ENCODE assay signal across 24 mouse cellular contexts in the genomic region with DNA sequence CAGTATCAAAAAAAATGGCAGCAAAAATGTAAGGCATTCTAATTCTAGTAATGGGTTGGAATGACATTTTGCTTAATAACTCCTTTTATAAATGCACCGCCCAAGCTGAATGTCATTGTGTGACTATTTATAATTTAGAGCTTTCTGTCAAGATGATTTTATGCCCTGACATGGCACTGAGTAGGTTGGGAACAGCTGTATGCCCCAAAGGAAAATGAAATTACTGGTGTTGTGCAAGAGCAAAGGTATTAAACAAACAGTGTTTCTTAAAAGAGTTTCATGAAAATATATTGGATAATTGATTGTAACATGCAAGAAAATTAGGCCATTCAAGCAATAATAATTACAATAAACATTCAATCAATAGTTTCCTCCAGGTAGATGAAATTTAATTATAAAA.
DNase-seq lines count a peak whose midpoint lies in the region; ATAC-seq and TF ChIP-seq lines count a peak whose summit lies in the region.
"Had no signal": no experiment of that assay in that cellular context is flagged by ENCODE, and none has a peak within 500 bp of the region (broad histone marks: within the 10 kb centered on the region; RNA-seq: fewer than 3 reads in every experiment).

No protein-coding gene starts in this region.

- no peak overlapping the region for H3K4me2 ChIP-seq in midbrain, embryonic 12.5 days (replicated peaks)
- H3K4me2 ChIP-seq in midbrain, embryonic 11.5 days = no peak overlapping the region
- H3K4me2 ChIP-seq in myocyte (ENCODE audit: low read depth) = peak overlapping the region; percentile 13
- H3K4me2 ChIP-seq: embryonic facial prominence, embryonic 12.5 days; embryonic facial prominence, embryonic 15.5 days; forebrain, embryonic 12.5 days; forebrain, embryonic 15.5 days; hindbrain, embryonic 12.5 days; hindbrain, embryonic 15.5 days had no signal

- H3K9me3 ChIP-seq in midbrain, embryonic 12.5 days = no peaks in the 10 kb centered on the region
- H3K9me3 ChIP-seq in midbrain, embryonic 11.5 days (ENCODE audit: control insufficient read depth, low read length) = no peaks in the 10 kb centered on the region
- H3K9me3 ChIP-seq: embryonic facial prominence, embryonic 12.5 days; embryonic facial prominence, embryonic 15.5 days; forebrain, embryonic 12.5 days; forebrain, embryonic 15.5 days; heart, embryonic 10.5 days; hindbrain, embryonic 12.5 days; hindbrain, embryonic 15.5 days had no signal

- no peaks in the 10 kb centered on the region for H3K27me3 ChIP-seq in midbrain, embryonic 12.5 days
- H3K27me3 ChIP-seq in midbrain, embryonic 11.5 days (ENCODE audit: control insufficient read depth, insufficient read depth, low read length) = no peaks in the 10 kb centered on the region
- H3K27me3 ChIP-seq in myocyte (ENCODE audit: control insufficient read depth, insufficient read depth, insufficient read length) = no peaks in the 10 kb centered on the region
- H3K27me3 ChIP-seq: embryonic facial prominence, embryonic 12.5 days; embryonic facial prominence, embryonic 15.5 days; forebrain, embryonic 12.5 days; forebrain, embryonic 15.5 days; hindbrain, embryonic 12.5 days; hindbrain, embryonic 15.5 days had no signal

- H3K79me2 ChIP-seq in myocyte (ENCODE audit: control insufficient read depth, insufficient read depth) = no peaks in the 10 kb centered on the region

- H3K36me3 ChIP-seq in midbrain, embryonic 12.5 days = no peaks in the 10 kb centered on the region
- H3K36me3 ChIP-seq in midbrain, embryonic 11.5 days (ENCODE audit: control insufficient read depth, insufficient read depth, low read length) = no peaks in the 10 kb centered on the region
- no peaks in the 10 kb centered on the region for H3K36me3 ChIP-seq in myocyte (ENCODE audit: control insufficient read depth, insufficient read depth)
- H3K36me3 ChIP-seq: embryonic facial prominence, embryonic 12.5 days; embryonic facial prominence, embryonic 15.5 days; forebrain, embryonic 12.5 days; forebrain, embryonic 15.5 days; heart, embryonic 10.5 days; hindbrain, embryonic 12.5 days; hindbrain, embryonic 15.5 days had no signal

- no peak overlapping the region for H3K27ac ChIP-seq in midbrain, embryonic 12.5 days (replicated peaks)
- H3K27ac ChIP-seq in midbrain, embryonic 11.5 days (ENCODE audit: low read depth, low read length) = no peak overlapping the region
- H3K27ac ChIP-seq: embryonic facial prominence, embryonic 12.5 days; embryonic facial prominence, embryonic 15.5 days; forebrain, embryonic 12.5 days; forebrain, embryonic 15.5 days; heart, adult 2 months; heart, embryonic 10.5 days; hindbrain, embryonic 12.5 days; hindbrain, embryonic 15.5 days had no signal

- DNase-seq in midbrain, embryonic 11.5 days (ENCODE audit: low spot score, missing footprints) = no peak
- peak; percentile 45 for DNase-seq in brain, embryonic 14.5 days (ENCODE audit: low read depth)
- no peak for DNase-seq in thymus, postnatal 25 days
- DNase-seq in cerebellum, postnatal 4 days (ENCODE audit: low spot score in 2 of 2) = no peak
- no peak for DNase-seq in ovary, postnatal 36 days (ENCODE audit: low spot score)
- DNase-seq: adrenal gland, adult 2 months; adrenal gland, postnatal 14 days; B cell, adult 2 months; cerebellum, adult 11-12 months; cerebellum, adult 8-10 months; cerebellum, postnatal 10 days; cerebellum, postnatal 36 days; gastrocnemius, postnatal 25 days; heart, adult 2 months had no signal

- H3K9ac ChIP-seq in midbrain, embryonic 12.5 days (replicated peaks) = no peak overlapping the region
- H3K9ac ChIP-seq in midbrain, embryonic 11.5 days (ENCODE audit: low read length) = no peak overlapping the region
- H3K9ac ChIP-seq: embryonic facial prominence, embryonic 12.5 days; embryonic facial prominence, embryonic 15.5 days; forebrain, embryonic 12.5 days; forebrain, embryonic 15.5 days; hindbrain, embryonic 12.5 days; hindbrain, embryonic 15.5 days had no signal

- TF ChIP-seq CTCF in brain, embryonic 14.5 days (IDR thresholded peaks at IDR 0.05; ENCODE audit: borderline replicate concordance, extremely low read depth, insufficient read depth, insufficient read length) = no peak

- ATAC-seq in midbrain, embryonic 12.5 days (ENCODE audit: low FRiP score, low read depth) = peak; percentile 68; the same call in 1 of the 2 replicates
- no peak for ATAC-seq in midbrain, embryonic 11.5 days (ENCODE audit: low FRiP score)
- ATAC-seq: CD4-positive, CD25-positive, alpha-beta regulatory T cell, adult 4 months; forebrain, embryonic 15.5 days had no signal

- no peak overlapping the region for H3ac ChIP-seq in myocyte (ENCODE audit: control insufficient read depth, insufficient read length)

- TF ChIP-seq POLR2A in brain, embryonic 14.5 days (IDR thresholded peaks at IDR 0.05; ENCODE audit: borderline replicate concordance, extremely low read depth, insufficient read depth, insufficient read length, poor library complexity, severe bottlenecking) = no peak
- TF ChIP-seq POLR2A in myocyte (IDR thresholded peaks at IDR 0.05; ENCODE audit: insufficient read length, low read depth) = no peak

- no peaks in the 10 kb centered on the region for H3K4me1 ChIP-seq in midbrain, embryonic 12.5 days
- H3K4me1 ChIP-seq in midbrain, embryonic 11.5 days (ENCODE audit: control insufficient read depth, insufficient read depth, low read length) = no peaks in the 10 kb centered on the region
- H3K4me1 ChIP-seq: embryonic facial prominence, embryonic 15.5 days; forebrain, embryonic 12.5 days; forebrain, embryonic 15.5 days; heart, embryonic 10.5 days; hindbrain, embryonic 15.5 days had no signal

- 57% methylated on average over 1 of the region's 1 CpGs for WGBS in midbrain, embryonic 12.5 days
- WGBS in midbrain, embryonic 11.5 days = 83% methylated on average over 1 of the region's 1 CpGs

- H3K4me3 ChIP-seq in midbrain, embryonic 12.5 days = no peak overlapping the region
- H3K4me3 ChIP-seq in midbrain, embryonic 11.5 days (ENCODE audit: low read depth, low read length) = no peak overlapping the region
- no peak overlapping the region for H3K4me3 ChIP-seq in myocyte
- H3K4me3 ChIP-seq: embryonic facial prominence, embryonic 12.5 days; embryonic facial prominence, embryonic 15.5 days; forebrain, embryonic 12.5 days; forebrain, embryonic 15.5 days; heart, adult 2 months; heart, embryonic 10.5 days; hindbrain, embryonic 12.5 days; hindbrain, embryonic 15.5 days had no signal

TF ChIP-seq in myocyte, 11 proteins besides CTCF, POLR2A, EP300 and RAD21:
- TF ChIP-seq TCF3 (IDR thresholded peaks at IDR 0.05; ENCODE audit: insufficient read length, low read depth) = no peak
- no peak for TF ChIP-seq POLR2AphosphoS2 (IDR thresholded peaks at IDR 0.05; ENCODE audit: insufficient read length, low read depth)
- TF ChIP-seq CEBPB (IDR thresholded peaks at IDR 0.05; ENCODE audit: insufficient read depth, poor library complexity, severe bottlenecking) = peak; percentile 88
- no peak for TF ChIP-seq MYOD1 (IDR thresholded peaks at IDR 0.05; ENCODE audit: control insufficient read depth in 1 of 3, insufficient read length in 2 of 3, low read depth in 2 of 3)
TF ChIP-seq in myocyte: peak in this region for 1.
